Mouse (Mus musculus) v-Abl transformed pro-B cells (cell line): ENCODE measurements around the gene Ranbp3.

Source experiments
- in situ Hi-C, 2 experiments: fragments of 400-800 bp; cut with MboI; formaldehyde crosslinking; loops; one replicate each; pipeline ENCODE4 v1.15.1; 2025; ENCODE audit not compliant: unreplicated experiment in 2 of 2

The Ranbp3 gene

DNA sequence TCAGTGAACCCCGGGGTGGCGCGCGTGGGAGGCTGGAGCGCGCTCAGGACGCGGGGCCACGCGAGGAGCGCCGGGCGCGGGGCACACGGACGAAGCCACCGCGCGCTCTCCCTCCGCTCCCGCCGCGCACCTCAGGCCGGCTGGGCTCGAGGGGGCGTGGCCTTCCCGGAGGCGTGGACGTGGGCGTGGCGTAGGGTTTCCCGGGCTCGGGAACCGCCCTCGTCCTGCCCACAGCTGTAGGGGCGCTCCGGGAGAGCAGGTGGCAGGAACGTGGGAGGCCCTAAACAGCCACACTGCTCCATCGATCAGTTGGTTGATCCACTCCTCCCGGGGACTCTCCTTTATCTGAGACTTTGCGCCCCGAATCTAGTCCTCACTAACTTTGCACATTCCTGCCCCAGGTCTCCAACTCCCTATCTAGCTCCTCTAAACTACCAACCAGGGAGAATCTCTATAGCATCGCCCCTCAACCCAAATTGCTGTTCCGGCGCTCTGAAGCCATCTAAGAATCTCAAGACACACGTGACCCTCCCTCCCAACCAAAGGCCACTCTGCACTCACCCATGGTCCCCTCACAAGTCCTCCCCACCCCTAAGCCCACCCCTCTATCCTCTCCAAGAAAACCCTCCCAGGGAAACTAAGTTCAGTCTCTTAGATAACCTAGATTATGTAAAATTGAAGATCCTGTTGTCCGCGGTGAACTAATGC is 84.5 kb downstream of the Ranbp3 start, which contains the start of gene Nrtn:
Nrtn (minus strand) TSS at position 115 of the 708 bp plus-strand sequence.
- in situ Hi-C loops, result no loop called here

- in situ Hi-C loops, result no loop called here
Observed at GRCm38 (mm10) chr17:56758132-56758531, 85.0 kb downstream of the Ranbp3 start.

- in situ Hi-C loops, result no loop called here
Observed at GRCm38 (mm10) chr17:56759261-56759660, 86.2 kb downstream of the Ranbp3 start.

- in situ Hi-C loops, result loop anchor here in 1 of 2 experiments (5.0 to 10.0 kb wide), 3 partner anchors 44 to 179 kb away; partner anchors contain the start of genes Ndufa11, Ranbp3, Safb and Safb2
Observed at GRCm38 (mm10) chr17:56761077-56761476, 88.0 kb downstream of the Ranbp3 start.
